27 mouse cellular contexts compared by ENCODE assay signal in the genomic region with DNA sequence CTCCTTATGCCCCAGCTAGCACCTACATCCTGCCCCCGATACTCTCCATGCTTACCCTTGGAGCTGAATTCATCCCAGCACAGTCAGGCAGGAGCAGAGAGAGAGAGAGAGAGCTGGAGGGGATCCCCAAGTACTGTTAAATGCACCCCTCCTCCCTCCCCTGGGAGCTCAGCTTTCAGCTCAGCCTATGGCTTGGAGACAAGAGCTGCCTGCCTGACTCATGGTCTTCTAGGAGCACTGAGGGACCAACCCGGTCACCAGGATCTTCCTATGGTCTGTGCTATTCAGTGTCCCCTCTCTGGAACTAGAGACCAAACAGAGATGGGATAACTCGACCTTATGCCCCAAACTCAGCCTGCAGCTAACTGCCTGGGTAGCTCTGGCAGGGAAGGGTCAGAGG. TPM values are rescaled to one million over a fixed set of nuclear protein-coding genes. Genes with fewer than 3 reads are reported as not detected.
DNase-seq lines count a peak whose midpoint lies in the region; ATAC-seq lines count a peak whose summit lies in the region.
"Had no signal": no experiment of that assay in that cellular context is flagged by ENCODE, and none has a peak within 500 bp of the region (broad histone marks: within the 10 kb centered on the region; RNA-seq: fewer than 3 reads in every experiment).

Olfr545 (minus strand) TSS at position 101 of the 400 bp plus-strand sequence.

- H3K9ac ChIP-seq in embryonic facial prominence, embryonic 12.5 days, result no peak within 1 kb of the TSS
- H3K9ac ChIP-seq in midbrain, embryonic 11.5 days (ENCODE audit: low read length), result no peak within 1 kb of the TSS
- no peak within 1 kb of the TSS for H3K9ac ChIP-seq in midbrain, embryonic 15.5 days
- H3K9ac ChIP-seq: forebrain, embryonic 12.5 days had no signal

- H3K36me3 ChIP-seq in embryonic facial prominence, embryonic 12.5 days, result no peaks in the 10 kb centered on the region
- no peaks in the 10 kb centered on the region for H3K36me3 ChIP-seq in embryonic facial prominence, embryonic 10.5 days (replicated peaks)
- H3K36me3 ChIP-seq in midbrain, embryonic 11.5 days (ENCODE audit: control insufficient read depth, insufficient read depth, low read length), result no peaks in the 10 kb centered on the region
- no peaks in the 10 kb centered on the region for H3K36me3 ChIP-seq in midbrain, embryonic 15.5 days (replicated peaks)
- H3K36me3 ChIP-seq: forebrain, embryonic 12.5 days; G1E had no signal

- WGBS in embryonic facial prominence, embryonic 12.5 days, result 71% methylated on average over 3 of the region's 3 CpGs
- 73% methylated on average over 3 of the region's 3 CpGs for WGBS in embryonic facial prominence, embryonic 10.5 days
- 67% methylated on average over 3 of the region's 3 CpGs for WGBS in midbrain, embryonic 11.5 days
- 77% methylated on average over 3 of the region's 3 CpGs for WGBS in midbrain, embryonic 15.5 days

- H3K27me3 ChIP-seq in embryonic facial prominence, embryonic 12.5 days, result no peaks in the 10 kb centered on the region
- H3K27me3 ChIP-seq in embryonic facial prominence, embryonic 10.5 days (replicated peaks; ENCODE audit: low read depth, poor library complexity, severe bottlenecking), result no peaks in the 10 kb centered on the region
- no peaks in the 10 kb centered on the region for H3K27me3 ChIP-seq in midbrain, embryonic 11.5 days (ENCODE audit: control insufficient read depth, insufficient read depth, low read length)
- no peaks in the 10 kb centered on the region for H3K27me3 ChIP-seq in midbrain, embryonic 15.5 days (replicated peaks)
- H3K27me3 ChIP-seq: CH12.LX; forebrain, embryonic 12.5 days had no signal

- no peak within 1 kb of the TSS for H3K4me2 ChIP-seq in embryonic facial prominence, embryonic 12.5 days (replicated peaks)
- H3K4me2 ChIP-seq in midbrain, embryonic 11.5 days, result no peak within 1 kb of the TSS
- H3K4me2 ChIP-seq in midbrain, embryonic 15.5 days, result no peak within 1 kb of the TSS
- H3K4me2 ChIP-seq: forebrain, embryonic 12.5 days had no signal

- ATAC-seq in embryonic facial prominence, embryonic 12.5 days (ENCODE audit: insufficient number of reproducible peaks, insufficient read depth, low FRiP score, low TSS enrichment), result 0 out of 2 replicates have a peak, but pooled peaks have one; percentile 7
- ATAC-seq in midbrain, embryonic 11.5 days (ENCODE audit: low FRiP score), result no peak
- no peak for ATAC-seq in midbrain, embryonic 15.5 days (replicated peaks)
- ATAC-seq: activated CD4-positive, CD25-positive, alpha-beta regulatory T cell, adult 4 months; CD4-positive, CD25-positive, alpha-beta regulatory T cell, adult 4 months; forebrain, embryonic 14.5 days; forebrain, embryonic 16.5 days; Patski had no signal

- intact Hi-C loops in heart, postnatal 36 days (cut with DNase I), result no loop called here

- H3K9me3 ChIP-seq in embryonic facial prominence, embryonic 12.5 days, result no peaks in the 10 kb centered on the region
- H3K9me3 ChIP-seq in embryonic facial prominence, embryonic 10.5 days, result no peaks in the 10 kb centered on the region
- no peaks in the 10 kb centered on the region for H3K9me3 ChIP-seq in midbrain, embryonic 11.5 days (ENCODE audit: control insufficient read depth, low read length)
- no peaks in the 10 kb centered on the region for H3K9me3 ChIP-seq in midbrain, embryonic 15.5 days
- H3K9me3 ChIP-seq: forebrain, embryonic 12.5 days; G1E had no signal

- DNase-seq in embryonic facial prominence, embryonic 10.5 days (ENCODE audit: low spot score), result no peak
- DNase-seq in heart, adult 11 months, result peak; percentile 53
- no peak for DNase-seq in heart, postnatal 36 days
- peak; percentile 33 for DNase-seq in midbrain, embryonic 11.5 days (ENCODE audit: low spot score, missing footprints)
- DNase-seq: adrenal gland, adult 8-10 months; adrenal gland, postnatal 14 days; adrenal gland, postnatal 36 days; B cell, adult 2 months; cerebellum, adult 11-12 months; cerebellum, adult 2 months; cerebellum, adult 9-10 months; cerebellum, postnatal 10 days; cerebellum, postnatal 25 days had no signal

- H3K27ac ChIP-seq in embryonic facial prominence, embryonic 12.5 days, result no peak within 1 kb of the TSS
- no peak within 1 kb of the TSS for H3K27ac ChIP-seq in embryonic facial prominence, embryonic 10.5 days (replicated peaks)
- no peak within 1 kb of the TSS for H3K27ac ChIP-seq in midbrain, embryonic 11.5 days (ENCODE audit: low read depth, low read length)
- no peak within 1 kb of the TSS for H3K27ac ChIP-seq in midbrain, embryonic 15.5 days
- H3K27ac ChIP-seq: forebrain, embryonic 12.5 days had no signal

- H3K4me1 ChIP-seq in embryonic facial prominence, embryonic 12.5 days, result no peaks in the 10 kb centered on the region
- H3K4me1 ChIP-seq in embryonic facial prominence, embryonic 10.5 days, result no peaks in the 10 kb centered on the region
- H3K4me1 ChIP-seq in midbrain, embryonic 11.5 days (ENCODE audit: control insufficient read depth, insufficient read depth, low read length), result no peaks in the 10 kb centered on the region
- H3K4me1 ChIP-seq in midbrain, embryonic 15.5 days, result no peaks in the 10 kb centered on the region
- H3K4me1 ChIP-seq: forebrain, embryonic 12.5 days had no signal

- no peak within 1 kb of the TSS for H3K4me3 ChIP-seq in embryonic facial prominence, embryonic 12.5 days
- H3K4me3 ChIP-seq in embryonic facial prominence, embryonic 10.5 days, result no peak within 1 kb of the TSS
- no peak within 1 kb of the TSS for H3K4me3 ChIP-seq in midbrain, embryonic 11.5 days (ENCODE audit: low read depth, low read length)
- no peak within 1 kb of the TSS for H3K4me3 ChIP-seq in midbrain, embryonic 15.5 days
- H3K4me3 ChIP-seq: forebrain, embryonic 12.5 days had no signal

RNA-seq across cellular contexts. Expression of gene Olfr545, which starts in this region (rescaled TPM):
- 0.13 and 0.14 TPM in 2 replicates for polyA plus RNA-seq in embryonic facial prominence, embryonic 12.5 days (2016; fragmentation: Nextera tagmentation; extraction: Ambion mirVana)
- polyA plus RNA-seq in embryonic facial prominence, embryonic 10.5 days (2016; fragmentation: Nextera tagmentation; extraction: Ambion mirVana), result 0.05 and 0.24 TPM in 2 replicates
- total RNA-seq in heart, postnatal 36 days (2021), result not detected
- 0.16 TPM in 1 of 2 replicates, not detected in the other for polyA plus RNA-seq in midbrain, embryonic 11.5 days (2014; fragmentation: Nextera tagmentation; extraction: Ambion mirVana)
- 0.30 and 0.38 TPM in 2 replicates for polyA plus RNA-seq in midbrain, embryonic 15.5 days (2015; fragmentation: Nextera tagmentation; extraction: Ambion mirVana)
- total RNA-seq: adrenal gland, adult 18-20 months; adrenal gland, adult 8-10 months; adrenal gland, postnatal 14 days; adrenal gland, postnatal 36 days; CH12.LX had no signal
- polyA plus RNA-seq: activated CD4-positive, CD25-positive, alpha-beta regulatory T cell, adult 4 months; CD4-positive, CD25-positive, alpha-beta regulatory T cell, adult 4 months; cerebellum, adult 2 months; cortical plate, adult 2 months; embryonic facial prominence, embryonic 11.5 days; embryonic facial prominence, embryonic 14.5 days; forebrain, embryonic 12.5 days; forebrain, embryonic 14.5 days; forebrain, embryonic 16.5 days; G1E; Patski had no signal

Comparison
In these comparisons a context has a peak if more than half of its experiments do, and no peak if none do; other contexts are left out.
1. Peak in ATAC-seq in embryonic facial prominence, embryonic 12.5 days; RNA of the gene not detected or under 1 TPM.
2. Peak in DNase-seq in midbrain, embryonic 11.5 days; RNA of the gene not detected or under 1 TPM.